Mouse (Mus musculus): ENCODE measurements at regions not wholly inside any gene's neighbourhood (a gene's known extent, or its start where the extent isn't known, plus 50 kb on each side); places are given as distances from the start of the nearest gene placed in this dataset.

- in situ Hi-C loops (cut with MboI; ENCODE audit: low sequenced_read_pairs in 2 of 2, unreplicated experiment in 2 of 2), result no loop called here
- H3K4me3 ChIP-seq (ENCODE audit: insufficient read depth in 1 of 2, low read depth in 1 of 2, low read length in 2 of 2, poor library complexity in 1 of 2, severe bottlenecking in 1 of 2), result no peak overlapping the region
- H3K4me1 ChIP-seq (ENCODE audit: control insufficient read depth in 2 of 2, insufficient read depth in 2 of 2, low read length in 2 of 2, poor library complexity in 1 of 2), result no peaks in the 10 kb centered on the region
- no peaks in the 10 kb centered on the region for H3K9me3 ChIP-seq (ENCODE audit: control insufficient read depth, insufficient read depth, low read depth, low read length)
- H3K9ac ChIP-seq (ENCODE audit: insufficient read depth, low read depth, low read length, poor library complexity, severe bottlenecking), result no peak overlapping the region
- no peaks in the 10 kb centered on the region for H3K36me3 ChIP-seq (ENCODE audit: control insufficient read depth, insufficient read depth, low read length, poor library complexity, severe bottlenecking)
- H3K27ac ChIP-seq (ENCODE audit: insufficient read depth, low read depth, low read length, poor library complexity, severe bottlenecking), result no peak overlapping the region
- DNase-seq (ENCODE audit: low read depth, low spot score), result no peak
- TF ChIP-seq CHD2 (IDR thresholded peaks at IDR 0.05; ENCODE audit: low read depth, low read length), result no peak
- no peak for TF ChIP-seq MAFK (IDR thresholded peaks at IDR 0.05; ENCODE audit: insufficient read depth, low read depth, low read length)
- TF ChIP-seq ZC3H11A (IDR thresholded peaks at IDR 0.05; ENCODE audit: borderline replicate concordance, low read depth, low read length), result no peak
- TF ChIP-seq HCFC1 (IDR thresholded peaks at IDR 0.05; ENCODE audit: borderline replicate concordance, insufficient read depth, low read length), result no peak
- TF ChIP-seq ZNF384 (IDR thresholded peaks at IDR 0.05; ENCODE audit: low read depth, low read length), result no peak
These were observed 52.5 kb upstream of the Tenm3 start for GRCm38 (mm10) chr8:48896251-48896650.

DNA sequence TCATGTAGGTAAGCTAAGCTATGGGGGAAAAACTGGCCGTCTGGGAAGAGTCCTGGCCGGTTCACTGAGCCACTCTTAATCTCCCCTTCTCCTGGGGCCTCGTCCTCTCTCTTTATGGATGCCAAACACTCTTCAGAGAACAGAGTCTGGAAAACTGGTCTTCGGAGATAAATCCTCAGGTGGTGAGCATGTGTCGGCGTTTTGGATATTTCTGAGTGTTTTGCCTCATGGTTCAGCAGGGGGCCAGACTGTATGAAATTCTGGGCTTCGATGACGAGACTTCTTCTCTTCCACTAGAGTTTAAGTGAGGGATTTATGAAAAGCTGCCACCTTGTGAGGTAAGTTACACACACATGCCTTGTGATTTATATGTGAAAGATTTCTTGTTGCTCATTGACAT, 51.8 kb upstream of the Tenm3 start:
- in situ Hi-C loops (cut with MboI; ENCODE audit: low sequenced_read_pairs in 2 of 2, unreplicated experiment in 2 of 2), result no loop called here
- no peak overlapping the region for H3K4me3 ChIP-seq (ENCODE audit: insufficient read depth in 1 of 2, low read depth in 1 of 2, low read length in 2 of 2, poor library complexity in 1 of 2, severe bottlenecking in 1 of 2)
- no peaks in the 10 kb centered on the region for H3K4me1 ChIP-seq (ENCODE audit: control insufficient read depth in 2 of 2, insufficient read depth in 2 of 2, low read length in 2 of 2, poor library complexity in 1 of 2)
- no peak for TF ChIP-seq MAFK (IDR thresholded peaks at IDR 0.05; ENCODE audit: insufficient read depth, low read depth, low read length)
- TF ChIP-seq CHD2 (IDR thresholded peaks at IDR 0.05; ENCODE audit: low read depth, low read length), result no peak
- TF ChIP-seq ZC3H11A (IDR thresholded peaks at IDR 0.05; ENCODE audit: borderline replicate concordance, low read depth, low read length), result no peak
- no peak for TF ChIP-seq ZNF384 (IDR thresholded peaks at IDR 0.05; ENCODE audit: low read depth, low read length)
- no peak for TF ChIP-seq HCFC1 (IDR thresholded peaks at IDR 0.05; ENCODE audit: borderline replicate concordance, insufficient read depth, low read length)
- DNase-seq (ENCODE audit: low read depth, low spot score), result no peak
- no peak overlapping the region for H3K9ac ChIP-seq (ENCODE audit: insufficient read depth, low read depth, low read length, poor library complexity, severe bottlenecking)
- no peaks in the 10 kb centered on the region for H3K36me3 ChIP-seq (ENCODE audit: control insufficient read depth, insufficient read depth, low read length, poor library complexity, severe bottlenecking)
- no peak overlapping the region for H3K27ac ChIP-seq (ENCODE audit: insufficient read depth, low read depth, low read length, poor library complexity, severe bottlenecking)
- H3K9me3 ChIP-seq (ENCODE audit: control insufficient read depth, insufficient read depth, low read depth, low read length), result no peaks in the 10 kb centered on the region
